Mouse (Mus musculus) kidney, postnatal 10 days (tissue): ENCODE results near the gene Tppp3.

Experiments
- DNase-seq: peaks from one replicate; pipeline ENCODE4 v3.0.0; 2021; ENCODE audit warnings: mixed read lengths

Tppp3 gene

DNA sequence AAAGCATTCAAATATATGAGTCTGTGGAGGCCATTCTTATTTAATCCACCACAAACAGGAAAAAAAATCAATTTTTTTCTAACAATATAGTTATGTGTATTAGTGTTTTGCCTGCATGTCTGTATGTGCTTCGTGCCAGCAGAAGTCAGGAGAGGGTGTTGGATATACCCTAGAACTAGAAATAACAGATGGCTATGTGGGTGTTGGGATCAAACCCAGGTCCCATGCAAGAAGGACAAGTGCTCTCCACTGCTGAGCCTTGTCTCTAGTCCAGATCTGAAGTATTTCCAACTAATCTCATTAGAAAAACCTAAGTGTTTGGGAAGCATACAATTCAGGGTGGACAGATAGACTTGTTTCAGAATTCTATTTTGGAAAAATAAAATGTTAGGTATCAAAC lies 49.3 kb downstream of the Tppp3 start:
- DNase-seq, result no peak

DNA sequence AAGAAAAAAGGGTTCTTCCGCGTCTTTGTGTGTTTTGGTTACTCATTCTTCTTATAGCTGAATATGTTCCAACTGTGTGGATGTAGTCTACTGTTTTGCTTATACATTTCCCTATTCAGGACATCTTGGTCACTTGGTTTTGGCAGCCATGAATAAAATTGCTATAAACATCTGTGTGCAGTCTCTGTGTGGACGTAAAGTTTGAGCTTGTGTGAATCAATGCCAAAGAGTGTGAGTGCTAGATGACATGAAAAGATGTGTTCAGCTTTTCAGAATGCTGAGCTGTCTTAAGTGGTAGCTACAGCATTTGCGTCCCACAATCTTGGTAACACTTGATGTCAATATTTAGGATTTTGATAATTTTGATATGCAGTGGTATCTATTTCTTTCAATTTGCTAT lies 51.5 kb downstream of the Tppp3 start:
- no peak for DNase-seq

DNA sequence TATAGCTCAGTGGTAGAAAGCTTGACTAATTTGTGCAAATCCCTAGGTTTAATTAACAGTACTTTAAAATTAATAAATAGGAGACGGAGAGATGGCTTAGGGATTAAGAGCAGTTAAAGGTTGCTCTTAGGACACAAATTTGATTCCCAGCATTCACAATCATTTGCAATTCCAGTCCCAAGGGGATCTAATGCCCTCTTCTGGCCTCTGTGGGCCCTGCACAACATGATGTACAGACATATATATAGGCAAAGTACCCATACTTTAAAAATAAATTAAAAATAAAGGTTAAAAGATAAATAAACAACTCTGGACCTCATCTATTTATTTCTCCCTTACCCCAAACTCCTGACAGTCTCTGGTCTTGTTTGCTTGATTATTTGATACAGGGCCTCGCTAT lies 52.3 kb downstream of the Tppp3 start:
- DNase-seq, result no peak
